Mouse (Mus musculus): ENCODE results near the gene Atpif1. TPM values are rescaled to one million over a fixed set of nuclear protein-coding genes. Genes with fewer than 3 reads are reported as not detected.

Atpif1 gene
- total and polyA plus RNA-seq, 3 experiments = 240 to 1,005 (median 797) TPM

- ATAC-seq (ENCODE audit: extremely low read depth, insufficient number of reproducible peaks, low FRiP score, poor library complexity, severe bottlenecking) (no peak), DNase-seq (ENCODE audit: low spot score) (no peak)
- no peak for TF ChIP-seq GATA1 (IDR thresholded peaks at IDR 0.05; ENCODE audit: borderline replicate concordance, low read length)
- TF ChIP-seq TAL1 (conservative IDR thresholded peaks at IDR 0.05; ENCODE audit: low read depth, low read length) = no peak
- no peak for TF ChIP-seq CTCF (IDR thresholded peaks at IDR 0.05; ENCODE audit: low read depth, low read length)
- TF ChIP-seq GATA2 (IDR thresholded peaks at IDR 0.05; ENCODE audit: borderline replicate concordance, low read depth, low read length) = no peak
- no peak for TF ChIP-seq POLR2AphosphoS5 (IDR thresholded peaks at IDR 0.05; ENCODE audit: insufficient replicate concordance, low read depth, low read length)
- peaks cover 9% of the 10 kb centered on the region; the same call in 1 of the 2 replicates for H3K27me3 ChIP-seq (ENCODE audit: insufficient read depth, low read length)
- H3K4me1 ChIP-seq (ENCODE audit: insufficient read depth, low read depth, low read length) = peaks cover 11% of the 10 kb centered on the region
- H3K4me3 ChIP-seq (ENCODE audit: low read depth, low read length) = no peak overlapping the region
- H3K36me3 ChIP-seq (replicated peaks) = peaks cover 61% of the 10 kb centered on the region
- H3K9me3 ChIP-seq (replicated peaks) = no peaks in the 10 kb centered on the region
Measured at GRCm38 (mm10) chr4:132491748-132492147, 41.7 kb downstream of the Atpif1 start.

GRCm38 (mm10) chr4:132491057-132491456 lies 42.4 kb downstream of the Atpif1 start:
- TF ChIP-seq TAL1 (conservative IDR thresholded peaks at IDR 0.05; ENCODE audit: low read depth, low read length) = no peak
- ATAC-seq (ENCODE audit: extremely low read depth, insufficient number of reproducible peaks, low FRiP score, poor library complexity, severe bottlenecking) (no peak), DNase-seq (ENCODE audit: low spot score) (no peak)
- peaks cover 9% of the 10 kb centered on the region; the same call in 1 of the 2 replicates for H3K27me3 ChIP-seq (ENCODE audit: insufficient read depth, low read length)
- H3K9me3 ChIP-seq (replicated peaks) = no peaks in the 10 kb centered on the region
- peaks cover 54% of the 10 kb centered on the region for H3K36me3 ChIP-seq (replicated peaks)
- H3K4me3 ChIP-seq (ENCODE audit: low read depth, low read length) = no peak overlapping the region
- H3K4me1 ChIP-seq (ENCODE audit: insufficient read depth, low read depth, low read length) = peaks cover 11% of the 10 kb centered on the region

GRCm38 (mm10) chr4:132490273-132491010 lies 43.0 kb downstream of the Atpif1 start:
- Histone ChIP-seq H3K4me1 (ENCODE audit: insufficient read depth, low read depth, low read length) (peaks cover 11% of the 10 kb centered on the region), H3K9me3 (replicated peaks) (no peaks in the 10 kb centered on the region), H3K36me3 (replicated peaks) (peaks cover 48% of the 10 kb centered on the region), H3K4me3 (ENCODE audit: low read depth, low read length) (no peak overlapping the region), H3K27me3 (ENCODE audit: insufficient read depth, low read length) (peaks cover 9% of the 10 kb centered on the region; the same call in 1 of the 2 replicates)
- DNase-seq (ENCODE audit: low spot score) (no peak), ATAC-seq (ENCODE audit: extremely low read depth, insufficient number of reproducible peaks, low FRiP score, poor library complexity, severe bottlenecking) (no peak)
- TF ChIP-seq GATA1 (IDR thresholded peaks at IDR 0.05; ENCODE audit: borderline replicate concordance, low read length) (no peak), GATA2 (IDR thresholded peaks at IDR 0.05; ENCODE audit: borderline replicate concordance, low read depth, low read length) (no peak), TAL1 (conservative IDR thresholded peaks at IDR 0.05; ENCODE audit: low read depth, low read length) (no peak), POLR2AphosphoS5 (IDR thresholded peaks at IDR 0.05; ENCODE audit: insufficient replicate concordance, low read depth, low read length) (no peak), CTCF (IDR thresholded peaks at IDR 0.05; ENCODE audit: low read depth, low read length) (no peak)

GRCm38 (mm10) chr4:132488976-132489375 lies 44.5 kb downstream of the Atpif1 start:
- Histone ChIP-seq H3K9me3 (replicated peaks) (no peaks in the 10 kb centered on the region), H3K27me3 (ENCODE audit: insufficient read depth, low read length) (peaks cover 9% of the 10 kb centered on the region; the same call in 1 of the 2 replicates), H3K4me1 (ENCODE audit: insufficient read depth, low read depth, low read length) (peaks cover 2% of the 10 kb centered on the region; the same call in 1 of the 2 replicates), H3K4me3 (ENCODE audit: low read depth, low read length) (no peak overlapping the region), H3K36me3 (replicated peaks) (peaks cover 33% of the 10 kb centered on the region)
- DNase-seq (ENCODE audit: low spot score) = no peak
- ATAC-seq (ENCODE audit: extremely low read depth, insufficient number of reproducible peaks, low FRiP score, poor library complexity, severe bottlenecking) = no peak
- TF ChIP-seq CTCF (IDR thresholded peaks at IDR 0.05; ENCODE audit: low read depth, low read length) = no peak
- TF ChIP-seq TAL1 (conservative IDR thresholded peaks at IDR 0.05; ENCODE audit: low read depth, low read length) = no peak
- no peak for TF ChIP-seq GATA2 (IDR thresholded peaks at IDR 0.05; ENCODE audit: borderline replicate concordance, low read depth, low read length)
- TF ChIP-seq POLR2AphosphoS5 (IDR thresholded peaks at IDR 0.05; ENCODE audit: insufficient replicate concordance, low read depth, low read length) = no peak
- no peak for TF ChIP-seq GATA1 (IDR thresholded peaks at IDR 0.05; ENCODE audit: borderline replicate concordance, low read length)

GRCm38 (mm10) chr4:132488521-132488920 lies 44.9 kb downstream of the Atpif1 start:
- Histone ChIP-seq H3K4me3 (ENCODE audit: low read depth, low read length) (no peak overlapping the region), H3K27me3 (ENCODE audit: insufficient read depth, low read length) (peaks cover 9% of the 10 kb centered on the region; the same call in 1 of the 2 replicates), H3K36me3 (replicated peaks) (peaks cover 28% of the 10 kb centered on the region), H3K4me1 (ENCODE audit: insufficient read depth, low read depth, low read length) (peaks cover 2% of the 10 kb centered on the region; the same call in 1 of the 2 replicates), H3K9me3 (replicated peaks) (no peaks in the 10 kb centered on the region)
- DNase-seq (ENCODE audit: low spot score) (no peak), ATAC-seq (ENCODE audit: extremely low read depth, insufficient number of reproducible peaks, low FRiP score, poor library complexity, severe bottlenecking) (no peak)
- TF ChIP-seq GATA2 (IDR thresholded peaks at IDR 0.05; ENCODE audit: borderline replicate concordance, low read depth, low read length) (no peak), POLR2AphosphoS5 (IDR thresholded peaks at IDR 0.05; ENCODE audit: insufficient replicate concordance, low read depth, low read length) (no peak), CTCF (IDR thresholded peaks at IDR 0.05; ENCODE audit: low read depth, low read length) (no peak), GATA1 (IDR thresholded peaks at IDR 0.05; ENCODE audit: borderline replicate concordance, low read length) (no peak), TAL1 (conservative IDR thresholded peaks at IDR 0.05; ENCODE audit: low read depth, low read length) (no peak)

GRCm38 (mm10) chr4:132484820-132485219 lies 48.6 kb downstream of the Atpif1 start:
- no peak for TF ChIP-seq GATA1 (IDR thresholded peaks at IDR 0.05; ENCODE audit: borderline replicate concordance, low read length)

More at GRCm38 (mm10) chr4:132484820-132485219, 48.6 kb downstream of the Atpif1 start:
- no peak overlapping the region for H3K4me3 ChIP-seq (ENCODE audit: low read depth, low read length)
- ATAC-seq (ENCODE audit: extremely low read depth, insufficient number of reproducible peaks, low FRiP score, poor library complexity, severe bottlenecking) (no peak), DNase-seq (ENCODE audit: low spot score) (no peak)
- peaks cover 9% of the 10 kb centered on the region; the same call in 1 of the 2 replicates for H3K27me3 ChIP-seq (ENCODE audit: insufficient read depth, low read length)
- no peaks in the 10 kb centered on the region; the same call in 1 of the 2 replicates for H3K4me1 ChIP-seq (ENCODE audit: insufficient read depth, low read depth, low read length)
- no peaks in the 10 kb centered on the region for H3K9me3 ChIP-seq (replicated peaks)
- no peaks in the 10 kb centered on the region for H3K36me3 ChIP-seq (replicated peaks)
